Comparison of ENCODE assay signal across 9 mouse cellular contexts in the genomic region with DNA sequence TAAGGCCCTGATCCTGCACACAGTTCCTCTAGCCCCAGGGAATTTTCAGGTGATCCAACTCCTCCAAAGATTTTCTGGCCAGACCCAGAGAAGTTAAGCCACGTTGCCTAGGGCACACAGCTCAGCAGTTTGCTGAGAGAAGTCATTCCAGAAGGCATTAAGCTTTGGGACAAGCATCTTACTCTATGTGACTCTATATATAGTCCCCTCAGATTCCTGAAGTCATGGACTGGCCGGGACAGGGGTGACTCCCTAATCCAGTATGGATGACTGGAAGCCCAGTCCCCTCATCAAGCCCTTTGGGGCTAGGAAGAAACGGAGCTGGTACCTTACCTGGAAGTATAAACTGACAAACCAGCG. TPM values are rescaled to one million over a fixed set of nuclear protein-coding genes. Genes with fewer than 3 reads are reported as not detected.
DNase-seq lines count a peak whose midpoint lies in the region; ATAC-seq and TF ChIP-seq lines count a peak whose summit lies in the region.
"Had no signal": no experiment of that assay in that cellular context is flagged by ENCODE, and none has a peak within 500 bp of the region (broad histone marks: within the 10 kb centered on the region; RNA-seq: fewer than 3 reads in every experiment).

No protein-coding gene starts in this region.

- H3K4me1 ChIP-seq in heart, adult 2 months (ENCODE audit: control insufficient read depth, insufficient read depth, low read length), result peaks cover 2% of the 10 kb centered on the region
- peaks cover 20% of the 10 kb centered on the region for H3K4me1 ChIP-seq in forebrain, embryonic 10.5 days
- H3K4me1 ChIP-seq in liver, embryonic 11.5 days (replicated peaks; ENCODE audit: control insufficient read depth, insufficient read depth, low read length), result peaks cover 6% of the 10 kb centered on the region; the same call in 1 of the 2 replicates

- WGBS in heart, adult 2 months, result 12% methylated on average over 4 of the region's 4 CpGs
- WGBS in forebrain, embryonic 10.5 days, result 26% methylated on average over 4 of the region's 4 CpGs
- WGBS in liver, embryonic 11.5 days, result 19% methylated on average over 4 of the region's 4 CpGs

- peak overlapping the region; percentile 82 for H3K4me3 ChIP-seq in heart, adult 2 months
- H3K4me3 ChIP-seq in forebrain, embryonic 10.5 days, result peak overlapping the region; percentile 82
- H3K4me3 ChIP-seq in liver, embryonic 11.5 days (ENCODE audit: low read depth, low read length), result peak overlapping the region; percentile 84

- peak overlapping the region; percentile 91 for H3K27ac ChIP-seq in heart, adult 2 months
- H3K27ac ChIP-seq in forebrain, embryonic 10.5 days, result peak overlapping the region; percentile 96
- H3K27ac ChIP-seq in liver, embryonic 11.5 days (ENCODE audit: low read depth, low read length), result no peak overlapping the region

- no peaks in the 10 kb centered on the region; the same call in 1 of the 2 replicates for H3K9me3 ChIP-seq in forebrain, embryonic 10.5 days
- peaks cover 3% of the 10 kb centered on the region; the same call in 1 of the 2 replicates for H3K9me3 ChIP-seq in liver, embryonic 11.5 days (ENCODE audit: control insufficient read depth, low read length)

- TF ChIP-seq CTCF in heart, adult 2 months (IDR thresholded peaks at IDR 0.05), result no peak

- no peaks in the 10 kb centered on the region for H3K36me3 ChIP-seq in heart, adult 2 months (ENCODE audit: control insufficient read depth, insufficient read depth, low read length)
- H3K36me3 ChIP-seq in forebrain, embryonic 10.5 days (replicated peaks), result peaks cover 45% of the 10 kb centered on the region
- peaks cover 28% of the 10 kb centered on the region for H3K36me3 ChIP-seq in liver, embryonic 11.5 days (ENCODE audit: control insufficient read depth, insufficient read depth, low read length)

- intact Hi-C loops in heart, adult 2 months (cut with DNase I), result no loop called here
- intact Hi-C loops in heart, postnatal 25 days (cut with DNase I), result no loop called here

- no peak for TF ChIP-seq POLR2A in heart, adult 2 months (IDR thresholded peaks at IDR 0.05; ENCODE audit: insufficient read depth, low read depth, low read length)

- peak overlapping the region; percentile 77 for H3K4me2 ChIP-seq in liver, embryonic 11.5 days

- TF ChIP-seq EP300 in heart, adult 2 months (IDR thresholded peaks at IDR 0.05; ENCODE audit: insufficient read depth, low read depth, low read length), result no peak

- no peaks in the 10 kb centered on the region for H3K27me3 ChIP-seq in heart, adult 2 months (ENCODE audit: control insufficient read depth, insufficient read depth, low read length)
- H3K27me3 ChIP-seq in forebrain, embryonic 10.5 days (ENCODE audit: poor library complexity, severe bottlenecking), result no peaks in the 10 kb centered on the region
- no peaks in the 10 kb centered on the region for H3K27me3 ChIP-seq in liver, embryonic 11.5 days (replicated peaks; ENCODE audit: control insufficient read depth, insufficient read depth, low read length)

- 0 out of 2 replicates have a peak, but pooled peaks cover 2% of the 10 kb centered on the region for H3K79me2 ChIP-seq in heart, adult 2 months (replicated peaks; ENCODE audit: control insufficient read depth, insufficient read depth, low read length)

- H3K9ac ChIP-seq in heart, adult 2 months (ENCODE audit: low read depth, low read length), result peak overlapping the region; percentile 93
- peak overlapping the region; percentile 83 for H3K9ac ChIP-seq in liver, embryonic 11.5 days (ENCODE audit: low read depth, low read length)

- no peak for DNase-seq in heart, adult 2 months
- no peak for DNase-seq in heart, postnatal 25 days (ENCODE audit: low spot score)
- peak; percentile 36 for DNase-seq in 3T3-L1 (ENCODE audit: low read depth, low spot score)
- DNase-seq in forebrain, embryonic 10.5 days (ENCODE audit: extremely low spot score, low spot score), result no peak
- no peak for DNase-seq in liver, embryonic 11.5 days (ENCODE audit: low spot score)
- DNase-seq in ovary, adult 18-20 months (ENCODE audit: low spot score), result no peak
- DNase-seq in adrenal gland, adult 18-20 months (ENCODE audit: low spot score in 2 of 2), result no peak
- no peak for DNase-seq in cerebellum, postnatal 14 days

- ATAC-seq in liver, embryonic 11.5 days (replicated peaks; ENCODE audit: low FRiP score), result peak; percentile 27

RNA-seq across cellular contexts. Expression of gene Lurap1, which starts 0.3 kb away (rescaled TPM):
- total RNA-seq in heart, adult 2 months (2021), result 1 to 10 TPM; 4.5 to 5.4 TPM
- polyA plus RNA-seq in heart, adult 2 months (2012; rRNA removed), result 2.0 and 2.9 TPM in 2 replicates
- total RNA-seq in heart, postnatal 25 days (2021), result 1 to 10 TPM; 3.3 to 3.9 TPM
- polyA plus RNA-seq in forebrain, embryonic 10.5 days (2016; fragmentation: Nextera tagmentation; extraction: Ambion mirVana), result 2.0 and 2.6 TPM in 2 replicates
- 0.64 and 1.1 TPM in 2 replicates for polyA plus RNA-seq in liver, embryonic 11.5 days (2014; fragmentation: Nextera tagmentation; extraction: Ambion mirVana)
- total RNA-seq in adrenal gland, adult 18-20 months (2021), result 10 to 100 TPM in 1 of 2 experiments, 1 to 10 TPM in 1; 9.8 to 12.3 TPM

RNA-seq across cellular contexts. Expression of gene Tspan1, which starts 16.6 kb away (rescaled TPM):
- total RNA-seq in heart, adult 2 months (2021), result not detected
- polyA plus RNA-seq in heart, adult 2 months (2012; rRNA removed), result 4.9 TPM in 1 of 2 replicates, not detected in the other
- not detected for total RNA-seq in heart, postnatal 25 days (2021)
- polyA plus RNA-seq in forebrain, embryonic 10.5 days (2016; fragmentation: Nextera tagmentation; extraction: Ambion mirVana), result not detected in 2 replicates
- polyA plus RNA-seq in liver, embryonic 11.5 days (2014; fragmentation: Nextera tagmentation; extraction: Ambion mirVana), result 0.11 TPM in 1 of 2 replicates, not detected in the other
- not detected for total RNA-seq in adrenal gland, adult 18-20 months (2021)

RNA-seq across cellular contexts. Expression of gene 1700042G07Rik, which starts 22.3 kb away (rescaled TPM):
- total RNA-seq in heart, adult 2 months (2021), result not detected
- 0.45 TPM in 1 of 2 replicates, not detected in the other for polyA plus RNA-seq in heart, adult 2 months (2012; rRNA removed)
- total RNA-seq in heart, postnatal 25 days (2021), result not detected
- not detected in 2 replicates for polyA plus RNA-seq in forebrain, embryonic 10.5 days (2016; fragmentation: Nextera tagmentation; extraction: Ambion mirVana)
- polyA plus RNA-seq in liver, embryonic 11.5 days (2014; fragmentation: Nextera tagmentation; extraction: Ambion mirVana), result not detected in 2 replicates
- not detected for total RNA-seq in adrenal gland, adult 18-20 months (2021)
- polyA plus RNA-seq: CD4-positive, CD25-positive, alpha-beta regulatory T cell, adult 4 months had no signal

RNA-seq across cellular contexts. Expression of gene Gm49337, which starts 22.3 kb away (rescaled TPM):
- under 1 TPM; 0.16 to 0.37 TPM for total RNA-seq in heart, adult 2 months (2021)
- polyA plus RNA-seq in heart, adult 2 months (2012; rRNA removed), result not detected in 2 replicates
- under 1 TPM in 1 of 2 experiments, not detected in 1; 0.39 TPM for total RNA-seq in heart, postnatal 25 days (2021)
- polyA plus RNA-seq in forebrain, embryonic 10.5 days (2016; fragmentation: Nextera tagmentation; extraction: Ambion mirVana), result not detected in 2 replicates
- not detected in 2 replicates for polyA plus RNA-seq in liver, embryonic 11.5 days (2014; fragmentation: Nextera tagmentation; extraction: Ambion mirVana)
- total RNA-seq in adrenal gland, adult 18-20 months (2021), result not detected
- polyA plus RNA-seq: CD4-positive, CD25-positive, alpha-beta regulatory T cell, adult 4 months had no signal

RNA-seq across cellular contexts. Expression of gene Pomgnt1, which starts 27.2 kb away (rescaled TPM):
- 10 to 100 TPM; 52.7 to 59.5 TPM for total RNA-seq in heart, adult 2 months (2021)
- 44.4 and 65.2 TPM in 2 replicates for polyA plus RNA-seq in heart, adult 2 months (2012; rRNA removed)
- total RNA-seq in heart, postnatal 25 days (2021), result 10 to 100 TPM; 61.8 to 62.7 TPM
- polyA plus RNA-seq in forebrain, embryonic 10.5 days (2016; fragmentation: Nextera tagmentation; extraction: Ambion mirVana), result 50.6 and 54.7 TPM in 2 replicates
- 32.8 and 37.7 TPM in 2 replicates for polyA plus RNA-seq in liver, embryonic 11.5 days (2014; fragmentation: Nextera tagmentation; extraction: Ambion mirVana)
- 10 to 100 TPM; 57.0 to 65.1 TPM for total RNA-seq in adrenal gland, adult 18-20 months (2021)
